Mouse (Mus musculus) olfactory bulb, adult 2 months (tissue): Measurements from ENCODE around the gene Olfr32. TPM values are rescaled to one million over a fixed set of nuclear protein-coding genes. Genes with fewer than 3 reads are reported as not detected.
"Not testable (repeated sequence)": the region's sequence is repeated elsewhere in the genome, so short reads cannot be mapped to it uniquely, and the experiment has no call there.

Source experiments
- H3K27ac ChIP-seq: fragments of 200-500 bp; 2 replicates; pipeline ENCODE4 v1.5.1; 2012; ENCODE audit warnings: low read depth, low read length; ENCODE audit not compliant: insufficient read depth
- H3K4me1 ChIP-seq: fragments of 200-500 bp; 2 replicates; pipeline ENCODE4 v1.6.1; 2012; ENCODE audit warnings: low read length; ENCODE audit not compliant: control insufficient read depth, insufficient read depth
- H3K4me3 ChIP-seq: fragments of 200-500 bp; 2 replicates; pipeline ENCODE4 v1.5.1; 2012; ENCODE audit warnings: mild to moderate bottlenecking, low read depth, low read length, moderate library complexity; ENCODE audit not compliant: insufficient read depth
- CTCF ChIP-seq: fragments of 200-500 bp; IDR thresholded peaks from 2 replicates; pipeline ENCODE4 v1.5.1; 2012; ENCODE audit warnings: low read depth, mild to moderate bottlenecking, low read length, moderate library complexity; ENCODE audit not compliant: insufficient read depth
- POLR2A ChIP-seq: fragments of 200-500 bp; IDR thresholded peaks from 2 replicates; pipeline ENCODE4 v1.6.1; 2012; ENCODE audit warnings: mild to moderate bottlenecking, low read depth, low read length, moderate library complexity; ENCODE audit not compliant: insufficient read depth
- WGBS: fragments of 180-500 bp; shearing (Covaris S2); methylation state at CpG from one replicate; pipeline ENCODE4 v1.1.7; 2018; 5-methylcytosine and 5-hydroxymethylcytosine counted together
- polyA plus RNA-seq: library from polyadenylated mRNA; stranded (reverse); fragments of >200 nt; gene quantifications from 2 replicates; pipeline ENCODE4 v1.2.4, GENCODE M21; 2012; ENCODE audit warnings: low replicate concordance; ENCODE audit not compliant: missing spikeins, insufficient read depth, insufficient read length

The Olfr32 gene
- not detected in 2 replicates for polyA plus RNA-seq

GRCm38 (mm10) chr2:90142196-90142595 is at the start of gene Olfr32:
Gene Olfr32, minus strand, starts transcription at chr2:90142296.
- H3K4me1 ChIP-seq, result no peaks in the 10 kb centered on the region
- TF ChIP-seq POLR2A (no peak), CTCF (no peak)

DNA sequence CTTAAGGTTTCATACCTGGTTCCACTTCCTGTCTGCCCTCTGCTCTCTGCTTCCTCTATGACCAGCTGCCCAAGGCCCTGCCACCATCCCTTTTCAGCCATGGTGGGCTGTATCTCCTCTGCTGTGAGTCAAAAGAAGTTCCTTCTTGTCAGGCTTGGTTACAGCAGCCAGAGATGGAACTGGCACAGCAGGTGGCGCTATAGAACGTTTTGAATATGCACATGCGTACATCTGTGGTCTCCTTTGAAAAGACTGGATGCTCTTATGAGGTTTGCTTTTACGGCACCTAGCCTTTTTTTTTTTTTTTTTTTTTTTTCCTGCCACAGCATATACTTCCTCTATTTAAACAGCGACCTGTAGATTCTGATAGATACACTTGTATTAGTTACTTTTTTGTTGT is 45.0 kb upstream of the Olfr32 start:
- not testable (repeated sequence) for H3K4me1 ChIP-seq, H3K27ac ChIP-seq, H3K4me3 ChIP-seq
- no CpG with 5 or more reads among the region's 5 CpGs for WGBS

More at GRCm38 (mm10) chr2:90142196-90142595, at the start of gene Olfr32:
- no peak within 1 kb of the TSS for H3K4me3 ChIP-seq
- H3K27ac ChIP-seq, result no peak within 1 kb of the TSS

DNA sequence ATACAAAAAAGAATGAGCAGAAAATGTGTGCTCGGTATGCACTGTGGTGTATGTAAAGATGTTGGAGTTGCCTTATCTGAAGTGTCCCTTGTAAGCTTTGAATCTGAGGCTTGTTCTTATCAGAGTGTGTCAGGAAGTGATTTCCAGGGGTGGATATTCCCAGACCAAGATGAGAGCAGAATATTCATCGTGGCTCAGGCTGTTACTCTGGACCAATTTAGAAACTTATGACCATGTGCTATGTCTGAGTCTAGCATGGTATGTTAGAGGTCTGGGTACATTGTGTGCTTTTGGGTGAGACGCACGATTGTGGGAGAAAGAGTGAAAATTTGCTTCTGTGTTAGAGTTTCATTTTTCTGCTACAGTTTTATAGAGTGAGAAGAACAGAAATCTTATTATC is 44.0 kb upstream of the Olfr32 start:
- not testable (repeated sequence) for H3K4me1 ChIP-seq, H3K4me3 ChIP-seq, H3K27ac ChIP-seq
- no CpG with 5 or more reads among the region's 4 CpGs for WGBS

DNA sequence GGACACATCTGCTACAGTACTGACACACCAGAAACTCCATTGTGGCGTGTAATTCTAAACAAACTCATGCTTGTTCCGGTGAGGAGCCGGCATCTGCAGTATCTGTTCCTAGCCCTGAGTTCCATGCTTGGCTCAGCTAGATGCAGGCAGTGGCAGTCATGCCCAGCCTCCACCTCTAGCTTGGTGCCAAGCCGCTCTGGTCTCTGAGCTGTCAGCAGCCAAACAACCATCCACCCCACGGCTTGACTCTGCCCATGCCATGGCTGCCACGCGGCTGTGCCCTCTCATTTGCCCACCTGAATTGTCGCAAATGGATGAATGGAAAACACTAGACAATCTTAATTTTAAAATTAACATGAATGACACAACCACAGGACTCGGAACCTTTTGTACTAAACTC is 11.8 kb upstream of the Olfr32 start:
- TF ChIP-seq POLR2A (no peak), CTCF (no peak)
- WGBS, result 87% methylated on average over 9 of the region's 9 CpGs
- H3K4me1 ChIP-seq, result no peaks in the 10 kb centered on the region
- no peak overlapping the region for H3K4me3 ChIP-seq
- H3K27ac ChIP-seq, result no peak overlapping the region

DNA sequence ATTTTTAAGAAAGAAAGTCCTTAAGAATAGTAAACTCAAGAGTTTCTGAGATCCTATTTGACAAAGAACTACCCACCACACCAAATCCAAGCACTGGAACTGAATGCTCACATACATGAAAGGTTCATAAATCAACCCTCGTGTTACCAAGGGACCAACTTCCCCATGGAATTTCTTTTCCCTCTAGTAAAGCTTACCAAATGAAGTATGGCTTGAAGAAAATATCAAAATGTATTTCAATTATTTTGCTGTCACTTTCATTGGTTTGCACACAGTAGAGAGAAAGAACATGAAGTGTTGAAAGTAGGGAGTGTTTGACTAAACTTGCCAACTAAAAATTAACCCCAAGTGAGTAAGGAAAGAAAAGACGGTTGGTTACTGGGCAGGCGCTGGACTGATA is 10.9 kb upstream of the Olfr32 start, which contains the start of gene Olfr1270:
Gene Olfr1270 (minus strand): TSS at position 101 of the 400 bp plus-strand sequence.
- Histone ChIP-seq H3K4me1 (no peaks in the 10 kb centered on the region), H3K4me3 (no peak within 1 kb of the TSS), H3K27ac (no peak within 1 kb of the TSS)
- TF ChIP-seq CTCF (no peak), POLR2A (no peak)
- 86% methylated on average over 3 of the region's 3 CpGs for WGBS

- 87% methylated on average over 1 of the region's 1 CpGs for WGBS
- Histone ChIP-seq H3K27ac (no peak within 1 kb of the TSS), H3K4me3 (no peak within 1 kb of the TSS), H3K4me1 (no peaks in the 10 kb centered on the region)
- TF ChIP-seq POLR2A (no peak), CTCF (no peak)
These were observed 20.8 kb downstream of the Olfr32 start, which contains the start of gene Olfr1269 for GRCm38 (mm10) chr2:90121312-90121711. Gene Olfr1269, minus strand, starts transcription at chr2:90121412.

Other genes with a start within 250 kb of the Olfr32 start
- not detected in 2 replicates for gene Olfr1258, start 215.0 kb downstream of the Olfr32 start, polyA plus RNA-seq
- gene Olfr1259, start 193.6 kb downstream of the Olfr32 start, polyA plus RNA-seq, result not detected in 2 replicates
- gene Olfr1260, start 168.0 kb downstream of the Olfr32 start, polyA plus RNA-seq, result not detected in 2 replicates
- gene Olfr1261, start 151.1 kb downstream of the Olfr32 start, polyA plus RNA-seq, result not detected in 2 replicates
- gene Olfr1262, start 142.2 kb downstream of the Olfr32 start, polyA plus RNA-seq, result not detected in 2 replicates
- not detected in 2 replicates for gene Olfr1263, start 130.2 kb downstream of the Olfr32 start, polyA plus RNA-seq
- not detected in 2 replicates for gene Olfr1264, start 116.7 kb downstream of the Olfr32 start, polyA plus RNA-seq
- gene Olfr1265, start 107.0 kb downstream of the Olfr32 start, polyA plus RNA-seq, result not detected in 2 replicates
- gene Olfr140, start 78.7 kb downstream of the Olfr32 start, polyA plus RNA-seq, result not detected in 2 replicates
- gene Olfr1269, start 20.9 kb downstream of the Olfr32 start, polyA plus RNA-seq, result not detected in 2 replicates
- gene Olfr1270, start 10.8 kb upstream of the Olfr32 start, polyA plus RNA-seq, result not detected in 2 replicates
- not detected in 2 replicates for gene Olfr1506, start 82.2 kb upstream of the Olfr32 start, polyA plus RNA-seq
- gene Olfr142, start 115.3 kb upstream of the Olfr32 start, polyA plus RNA-seq, result not detected in 2 replicates
- gene Olfr1271, start 128.7 kb upstream of the Olfr32 start, polyA plus RNA-seq, result not detected in 2 replicates
- gene Olfr1272, start 150.5 kb upstream of the Olfr32 start, polyA plus RNA-seq, result not detected in 2 replicates
- not detected in 2 replicates for gene Gm13769, start 179.9 kb upstream of the Olfr32 start, polyA plus RNA-seq